Mouse (Mus musculus) intestine, embryonic 16.5 days (tissue): ENCODE data around the gene Rnf181. TPM values are rescaled to one million over a fixed set of nuclear protein-coding genes. Genes with fewer than 3 reads are reported as not detected.

Experiments
- ATAC-seq: fragments of 200-750 bp; cut with Nextera tagmentation; 2 replicates; pipeline ENCODE4 v1.8.0; 2017; ENCODE audit warnings: moderate TSS enrichment, moderate library complexity
- H3K27ac ChIP-seq: fragments of 300-500 bp; sonication (generic); 2 replicates; pipeline ENCODE4 v1.5.1; 2014; ENCODE audit warnings: mild to moderate bottlenecking, low read length
- H3K27me3 ChIP-seq: fragments of 300-500 bp; sonication (generic); replicated peaks from 2 replicates; pipeline ENCODE4 v1.6.1; 2014; ENCODE audit warnings: low read length, control low read depth, mixed read lengths; ENCODE audit not compliant: control insufficient read depth, insufficient read depth
- H3K36me3 ChIP-seq: fragments of 300-500 bp; sonication (generic); 2 replicates; pipeline ENCODE4 v1.6.1; 2014; ENCODE audit warnings: low read length, control low read depth; ENCODE audit not compliant: control insufficient read depth, insufficient read depth
- H3K4me1 ChIP-seq: fragments of 300-500 bp; sonication (generic); 2 replicates; pipeline ENCODE4 v1.6.1; 2014; ENCODE audit warnings: low read length, control low read depth, mixed read lengths; ENCODE audit not compliant: control insufficient read depth, insufficient read depth
- H3K4me2 ChIP-seq: fragments of 300-500 bp; sonication (generic); 2 replicates; pipeline ENCODE4 v1.6.1; 2014; ENCODE audit warnings: low read depth, low read length, control low read depth
- H3K4me3 ChIP-seq: fragments of 300-500 bp; sonication (generic); 2 replicates; pipeline ENCODE4 v1.5.1; 2014; ENCODE audit warnings: mild to moderate bottlenecking, low read length
- H3K9ac ChIP-seq: fragments of 300-500 bp; sonication (generic); 2 replicates; pipeline ENCODE4 v1.6.1; 2014; ENCODE audit warnings: low read depth, low read length
- H3K9me3 ChIP-seq: fragments of 300-500 bp; sonication (generic); 2 replicates; pipeline ENCODE4 v1.6.1; 2016; ENCODE audit warnings: low read length, control low read depth; ENCODE audit not compliant: control insufficient read depth
- WGBS: fragments of 180-500 bp; shearing (Covaris S2); extraction: QIAGEN DNeasy Blood & Tissue Kit; methylation state at CpG from one replicate; pipeline ENCODE4 v1.1.7; 2014; 5-methylcytosine and 5-hydroxymethylcytosine counted together
- polyA plus RNA-seq: library from polyadenylated mRNA; unstranded; fragments of >200 nt; fragmentation: Nextera tagmentation; extraction: Ambion mirVana; gene quantifications from 2 replicates; pipeline ENCODE4 v1.2.1, GENCODE M21; 2015

The Rnf181 gene
- polyA plus RNA-seq, 1 experiment from 2014 or later: 159 TPM

DNA sequence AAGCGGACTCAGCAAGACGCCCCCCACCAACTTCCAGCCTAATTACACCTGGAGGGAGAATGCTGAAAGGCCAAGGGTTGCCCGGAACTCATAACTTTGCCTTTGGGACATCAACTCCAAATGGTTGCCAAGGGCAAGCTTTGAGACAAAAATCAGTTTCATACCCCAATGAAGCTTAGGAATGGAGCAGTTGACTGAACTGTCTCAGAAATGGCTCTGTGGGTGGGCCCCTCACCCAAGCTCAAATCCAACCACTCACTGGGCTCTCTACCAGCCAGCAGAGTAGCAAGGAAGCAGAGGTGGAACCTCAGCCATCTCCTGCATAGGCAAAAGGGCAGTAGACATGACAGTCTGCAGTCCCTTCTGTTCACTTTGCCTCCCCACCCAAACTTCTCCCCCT, 21.1 kb upstream of the Rnf181 start:
- peaks cover 24% of the 10 kb centered on the region for H3K4me1 ChIP-seq
- WGBS: 77% methylated on average over 3 of the region's 3 CpGs
- H3K27me3 ChIP-seq: no peaks in the 10 kb centered on the region
- H3K27ac ChIP-seq: no peak overlapping the region
- H3K9ac ChIP-seq: no peak overlapping the region
- no peak overlapping the region for H3K4me2 ChIP-seq
- no peaks in the 10 kb centered on the region for H3K9me3 ChIP-seq
- no peak for ATAC-seq
- peaks cover 9% of the 10 kb centered on the region for H3K36me3 ChIP-seq
- no peak overlapping the region for H3K4me3 ChIP-seq

DNA sequence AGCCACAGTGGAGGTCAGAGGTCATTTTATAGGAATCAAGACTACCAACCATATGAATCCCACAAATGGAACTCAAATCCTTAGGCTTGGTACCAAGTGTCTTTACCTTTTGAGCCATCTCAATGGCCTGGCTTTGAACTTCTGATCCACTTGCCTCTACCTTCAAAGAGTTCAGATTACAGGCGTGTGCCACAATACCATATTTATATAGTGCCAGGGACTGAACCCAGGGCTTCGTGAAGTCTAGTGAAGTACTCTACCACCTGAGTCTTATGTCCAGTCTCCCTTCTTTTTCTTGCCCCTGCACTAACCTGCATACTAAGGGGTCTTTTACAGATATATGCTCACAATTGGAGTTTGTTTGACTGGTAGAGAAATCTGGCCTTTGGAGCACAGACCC, 19.8 kb upstream of the Rnf181 start:
- H3K4me2 ChIP-seq: no peak overlapping the region
- peaks cover 9% of the 10 kb centered on the region for H3K36me3 ChIP-seq
- WGBS: 86% methylated on average over 2 of the region's 2 CpGs
- no peak overlapping the region for H3K4me3 ChIP-seq
- ATAC-seq: no peak
- H3K4me1 ChIP-seq: peaks cover 24% of the 10 kb centered on the region
- no peak overlapping the region for H3K27ac ChIP-seq
- no peak overlapping the region for H3K9ac ChIP-seq
- no peaks in the 10 kb centered on the region for H3K9me3 ChIP-seq
- no peaks in the 10 kb centered on the region for H3K27me3 ChIP-seq

GRCm38 (mm10) chr6:72385258-72385657, 18.5 kb upstream of the Rnf181 start:
- no peak overlapping the region for H3K4me2 ChIP-seq
- no peaks in the 10 kb centered on the region for H3K27me3 ChIP-seq
- WGBS: 84% methylated on average over 4 of the region's 4 CpGs
- H3K36me3 ChIP-seq: peaks cover 9% of the 10 kb centered on the region
- no peak overlapping the region for H3K4me3 ChIP-seq
- no peaks in the 10 kb centered on the region for H3K9me3 ChIP-seq
- no peak overlapping the region for H3K27ac ChIP-seq
- ATAC-seq: no peak
- peaks cover 18% of the 10 kb centered on the region for H3K4me1 ChIP-seq
- no peak overlapping the region for H3K9ac ChIP-seq

DNA sequence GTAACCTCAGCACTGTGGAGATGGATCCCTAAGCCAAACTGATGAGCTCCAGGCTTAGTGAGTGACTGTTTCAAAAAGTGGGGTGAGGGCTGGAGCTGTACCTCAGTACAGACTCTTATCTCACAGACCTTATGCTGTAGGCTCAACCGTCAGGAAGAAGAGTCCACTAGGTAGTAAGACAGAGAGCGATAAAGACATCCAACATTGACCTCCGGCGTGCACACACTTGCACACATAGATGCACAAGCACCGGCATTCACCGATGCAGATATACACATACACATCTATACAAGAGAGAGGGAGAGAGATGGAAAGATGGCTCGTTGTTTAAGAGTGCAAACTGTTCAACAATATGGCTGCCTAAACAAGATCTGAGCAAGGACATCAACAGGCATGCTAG, 17.2 kb upstream of the Rnf181 start:
- H3K4me2 ChIP-seq: no peak overlapping the region
- H3K27me3 ChIP-seq: no peaks in the 10 kb centered on the region
- ATAC-seq: no peak
- H3K9ac ChIP-seq: no peak overlapping the region
- 90% methylated on average over 7 of the region's 7 CpGs for WGBS
- no peak overlapping the region for H3K4me3 ChIP-seq
- no peaks in the 10 kb centered on the region for H3K9me3 ChIP-seq
- peaks cover 9% of the 10 kb centered on the region for H3K36me3 ChIP-seq
- no peak overlapping the region for H3K27ac ChIP-seq
- H3K4me1 ChIP-seq: peaks cover 12% of the 10 kb centered on the region

DNA sequence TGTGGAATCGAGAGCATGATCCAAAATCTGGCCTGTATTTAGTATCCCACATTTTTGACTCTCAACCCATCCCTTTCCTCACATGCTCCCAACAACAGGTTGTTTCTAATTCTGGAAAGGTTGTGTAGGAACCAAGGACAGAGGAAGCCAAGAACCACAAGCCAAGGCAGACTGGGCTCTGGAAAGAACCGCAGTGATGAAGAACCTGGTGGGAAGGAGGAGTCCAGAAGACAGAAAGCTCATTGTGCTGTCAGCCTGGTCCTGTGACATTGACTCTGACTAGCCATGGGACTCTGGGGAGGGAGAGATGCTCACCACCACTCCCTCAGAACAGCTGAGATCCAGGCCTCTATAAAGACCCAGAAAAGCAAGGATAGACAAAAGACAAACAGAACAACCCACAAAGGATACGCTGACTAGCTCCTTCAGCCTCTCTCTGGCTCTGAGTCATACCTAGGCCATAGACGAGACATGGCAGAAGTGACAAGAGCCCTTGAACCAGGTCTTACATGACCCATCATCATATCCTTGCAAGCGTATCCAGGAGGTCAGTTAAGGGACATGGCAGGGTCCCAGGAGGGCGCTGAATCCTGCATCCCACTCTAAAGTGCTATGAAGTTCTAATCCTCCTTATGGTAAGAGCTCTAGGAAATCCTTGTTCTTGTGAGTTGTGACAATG, 16.5 kb upstream of the Rnf181 start:
- no peak overlapping the region for H3K9ac ChIP-seq
- H3K4me3 ChIP-seq: no peak overlapping the region
- peaks cover 9% of the 10 kb centered on the region for H3K36me3 ChIP-seq
- 86% methylated on average over 6 of the region's 6 CpGs for WGBS
- H3K4me2 ChIP-seq: no peak overlapping the region
- no peaks in the 10 kb centered on the region for H3K27me3 ChIP-seq
- H3K27ac ChIP-seq: no peak overlapping the region
- ATAC-seq: no peak
- no peaks in the 10 kb centered on the region for H3K9me3 ChIP-seq
- H3K4me1 ChIP-seq: peaks cover 5% of the 10 kb centered on the region

DNA sequence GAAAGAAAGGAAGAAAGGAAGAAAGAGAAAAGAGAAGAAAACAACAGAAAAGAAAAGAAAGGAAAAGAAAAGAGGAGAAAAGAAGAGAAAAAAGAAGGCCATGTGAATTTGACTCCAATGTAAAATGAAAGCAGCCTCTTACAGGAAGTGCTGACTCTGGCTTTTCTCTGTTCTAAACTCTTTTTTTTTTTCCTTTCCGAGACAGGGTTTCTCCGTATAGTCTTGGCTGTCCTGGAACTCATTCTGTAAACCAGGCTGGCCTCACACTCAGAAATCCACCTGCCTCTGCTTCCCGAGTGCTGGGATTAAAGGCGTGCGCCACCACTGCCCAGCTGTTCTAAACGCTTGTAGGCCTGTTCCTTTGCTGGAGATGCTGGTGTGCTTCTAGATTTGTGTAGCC, 15.7 kb upstream of the Rnf181 start:
- 73% methylated on average over 6 of the region's 6 CpGs for WGBS
- Histone ChIP-seq H3K4me3 (no peak overlapping the region), H3K9ac (no peak overlapping the region), H3K36me3 (peaks cover 9% of the 10 kb centered on the region), H3K4me1 (no peaks in the 10 kb centered on the region; the same call in 1 of the 2 replicates), H3K27me3 (no peaks in the 10 kb centered on the region), H3K9me3 (no peaks in the 10 kb centered on the region), H3K27ac (no peak overlapping the region), H3K4me2 (no peak overlapping the region)
- no peak for ATAC-seq

- peaks cover 4% of the 10 kb centered on the region for H3K36me3 ChIP-seq
- 1% methylated on average over 39 of the region's 49 CpGs for WGBS
- H3K9ac ChIP-seq: peak within 1 kb of the TSS; percentile 81
- ATAC-seq: peak; percentile 92
- H3K9me3 ChIP-seq: no peaks in the 10 kb centered on the region
- peak within 1 kb of the TSS; percentile 77 for H3K4me2 ChIP-seq
- peak within 1 kb of the TSS; percentile 50 for H3K27ac ChIP-seq
- H3K4me1 ChIP-seq: no peaks in the 10 kb centered on the region
- H3K4me3 ChIP-seq: peak within 1 kb of the TSS; percentile 67
- no peaks in the 10 kb centered on the region for H3K27me3 ChIP-seq
These were observed 13.5 kb upstream of the Rnf181 start, which contains the start of gene Vamp5 for GRCm38 (mm10) chr6:72380131-72380770. Gene Vamp5, minus strand, starts transcription at chr6:72380468.

- H3K4me3 ChIP-seq: peak overlapping the region; percentile 67
- peak overlapping the region; percentile 77 for H3K4me2 ChIP-seq
- peaks cover 3% of the 10 kb centered on the region; the same call in 1 of the 2 replicates for H3K4me1 ChIP-seq
- peak overlapping the region; percentile 81 for H3K9ac ChIP-seq
- no peaks in the 10 kb centered on the region for H3K9me3 ChIP-seq
- peak overlapping the region; percentile 50 for H3K27ac ChIP-seq
- no peak for ATAC-seq
- 49% methylated on average over 7 of the region's 7 CpGs for WGBS
- no peaks in the 10 kb centered on the region for H3K27me3 ChIP-seq
- H3K36me3 ChIP-seq: no peaks in the 10 kb centered on the region
These were observed 12.8 kb upstream of the Rnf181 start for GRCm38 (mm10) chr6:72379377-72380130.

- Histone ChIP-seq H3K4me3 (no peak overlapping the region), H3K36me3 (no peaks in the 10 kb centered on the region), H3K9me3 (no peaks in the 10 kb centered on the region), H3K27me3 (no peaks in the 10 kb centered on the region), H3K4me1 (peaks cover 7% of the 10 kb centered on the region; the same call in 1 of the 2 replicates), H3K27ac (no peak overlapping the region), H3K9ac (no peak overlapping the region), H3K4me2 (no peak overlapping the region)
- WGBS: 93% methylated on average over 8 of the region's 8 CpGs
- ATAC-seq: no peak
These were observed 11.9 kb upstream of the Rnf181 start for GRCm38 (mm10) chr6:72378510-72379234.
